Mouse (Mus musculus): ENCODE results near the gene Zfp692.

The Zfp692 gene

DNA sequence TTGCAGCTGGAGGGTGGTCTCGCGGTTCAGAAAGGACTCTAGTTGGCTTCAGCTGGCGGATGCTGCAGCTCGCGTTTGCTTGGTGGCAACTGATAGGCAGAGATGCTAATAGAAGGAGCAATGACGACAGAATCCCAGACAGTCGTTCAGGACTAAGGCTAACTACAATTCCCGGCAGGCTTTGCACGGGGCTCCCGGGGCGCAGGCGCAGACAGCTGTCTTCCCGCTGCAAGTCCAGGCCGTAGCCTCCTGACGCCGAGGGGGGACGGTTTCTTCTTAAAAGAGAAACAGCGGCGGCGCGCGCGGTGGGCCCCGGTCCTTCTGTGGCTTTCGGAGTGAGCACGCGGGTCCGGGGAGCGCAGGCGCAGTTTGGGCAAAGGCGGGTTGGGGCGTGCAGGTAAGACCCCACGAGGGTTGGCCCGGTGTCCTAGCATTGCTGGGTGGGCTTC lies at the start of gene Zfp692:
Gene Zfp692, plus strand, starts transcription at position 210 of the 449 bp plus-strand sequence.
- in situ Hi-C loops (cut with MboI, MseI): loop anchor here (5.0 to 25.0 kb wide), 5 partner anchors 135 to 898 kb away; partner anchors contain the start of genes 2310033P09Rik (in 1 of the 2), Hist3h2a (in 1 of the 2), Mrpl22 (in 1 of the 2) and Mrpl55 (in 1 of the 2)

DNA sequence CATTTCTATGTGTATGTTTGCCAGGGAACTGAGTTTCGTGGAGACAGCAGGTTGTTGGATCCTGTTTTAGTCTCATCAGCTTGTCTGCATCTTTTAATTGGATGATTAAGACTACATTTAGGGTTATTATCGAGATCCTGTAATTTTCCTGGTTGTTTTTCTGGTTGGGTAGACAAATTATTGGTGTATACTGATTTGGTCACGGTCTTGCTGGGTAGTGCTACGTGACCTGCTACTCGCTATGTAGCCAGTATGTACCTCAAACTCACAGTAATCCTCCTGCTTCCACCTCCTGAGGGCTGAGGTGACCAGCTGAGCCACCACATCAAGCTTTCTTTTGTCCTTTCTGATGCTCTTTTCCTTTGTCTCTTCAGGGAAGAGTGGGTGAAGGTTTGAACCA lies 49.1 kb upstream of the Zfp692 start:
- in situ Hi-C loops (cut with MboI, MseI): no loop called here

DNA sequence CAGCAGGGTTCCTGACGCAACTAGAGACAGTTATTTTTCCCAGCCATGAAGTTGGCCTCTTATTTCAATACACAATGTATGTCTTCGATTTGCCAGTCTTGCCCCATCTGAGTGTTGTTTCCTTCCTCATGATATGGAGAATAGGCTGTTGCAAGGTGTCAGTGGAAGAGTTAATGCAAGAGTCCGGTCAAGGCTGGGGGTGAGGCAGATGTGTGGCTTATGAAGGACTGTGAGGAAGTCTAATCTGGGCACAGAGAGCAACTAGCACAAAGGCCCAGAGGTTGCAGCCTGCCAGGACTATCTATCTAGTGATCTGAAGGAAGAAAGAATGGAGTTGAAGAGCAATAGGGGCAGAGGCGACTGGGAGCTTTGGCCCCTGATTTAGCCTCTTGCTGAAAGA lies 46.7 kb upstream of the Zfp692 start:
- in situ Hi-C loops (cut with MboI, MseI): no loop called here

DNA sequence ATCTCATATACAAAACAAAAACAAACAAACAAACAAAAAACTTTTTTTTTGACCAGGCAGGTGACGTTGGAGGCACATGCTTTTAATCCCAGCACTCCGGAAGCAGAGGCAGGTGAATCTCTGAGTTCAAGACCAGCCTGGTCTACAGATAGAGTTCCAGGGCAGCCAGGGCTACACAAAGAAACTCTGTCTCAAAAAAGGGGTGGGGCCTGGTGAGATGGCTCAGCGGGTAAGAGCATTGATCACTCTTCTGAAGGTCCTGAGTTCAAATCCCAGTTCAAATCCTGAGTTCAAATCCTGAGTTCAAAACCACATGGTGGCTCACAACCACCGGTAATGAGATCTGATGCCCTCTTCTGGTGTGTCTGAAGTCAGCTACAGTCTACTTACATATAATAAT lies 45.0 kb upstream of the Zfp692 start:
- in situ Hi-C loops (cut with MboI, MseI): no loop called here

DNA sequence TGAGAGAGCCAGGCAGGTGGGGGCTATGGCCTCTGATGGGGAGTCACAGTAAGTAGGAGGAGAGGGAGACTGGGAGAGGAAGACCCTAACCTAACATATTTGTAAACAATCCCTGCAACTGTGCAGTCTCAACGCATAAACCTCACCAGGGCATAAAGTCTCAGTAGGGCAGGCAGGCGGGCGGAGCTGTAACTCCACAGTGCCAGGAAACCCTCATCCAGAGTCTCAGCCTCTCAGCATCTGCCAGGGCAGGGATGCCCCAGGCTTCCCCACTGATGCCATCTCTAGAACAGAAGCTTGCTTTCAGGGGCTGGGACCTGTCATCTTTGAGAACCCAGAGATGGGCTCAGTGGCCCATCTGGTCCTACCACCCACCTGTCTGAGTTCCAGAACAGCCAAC lies 44.5 kb upstream of the Zfp692 start:
- in situ Hi-C loops (cut with MboI, MseI): no loop called here

DNA sequence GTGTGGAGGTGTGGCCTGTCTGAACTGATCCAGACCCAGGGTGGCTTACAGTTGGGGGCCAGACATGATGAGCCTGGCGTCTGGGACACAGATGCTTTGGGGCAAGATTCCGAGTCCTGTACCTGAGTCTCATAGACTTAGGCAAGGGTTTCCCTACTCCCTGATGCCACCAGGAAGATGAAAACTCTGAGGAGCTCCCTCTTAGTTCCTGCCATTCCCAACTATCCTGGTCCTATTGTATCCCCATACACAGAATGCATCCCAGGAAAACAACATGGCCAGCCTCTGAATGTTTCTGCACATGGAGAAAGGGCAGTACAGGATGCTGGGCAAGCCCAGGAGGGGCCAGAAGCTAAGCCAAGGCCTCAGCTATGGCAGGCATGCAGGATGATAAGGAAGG lies 43.4 kb upstream of the Zfp692 start:
- in situ Hi-C loops (cut with MboI, MseI): no loop called here

DNA sequence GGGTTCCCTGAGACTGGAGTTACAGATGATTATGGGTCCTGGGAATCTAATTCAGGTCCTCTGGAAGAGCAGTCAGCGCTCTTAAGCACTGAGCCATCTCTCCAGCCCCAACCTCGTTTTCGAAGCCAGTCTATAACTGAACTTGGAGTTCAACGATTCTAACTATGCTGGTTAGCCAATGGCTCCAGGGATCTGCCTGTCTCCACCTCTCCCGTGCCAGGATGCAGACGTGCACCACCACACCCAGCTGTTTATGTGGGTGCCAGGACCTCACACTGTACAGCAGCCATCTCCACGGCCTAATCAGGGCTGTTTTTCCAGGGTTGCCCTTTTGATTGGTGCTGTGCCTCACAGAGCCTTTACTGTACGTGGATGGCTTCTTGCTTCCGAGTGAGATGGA lies 42.3 kb upstream of the Zfp692 start:
- in situ Hi-C loops (cut with MboI, MseI): no loop called here

DNA sequence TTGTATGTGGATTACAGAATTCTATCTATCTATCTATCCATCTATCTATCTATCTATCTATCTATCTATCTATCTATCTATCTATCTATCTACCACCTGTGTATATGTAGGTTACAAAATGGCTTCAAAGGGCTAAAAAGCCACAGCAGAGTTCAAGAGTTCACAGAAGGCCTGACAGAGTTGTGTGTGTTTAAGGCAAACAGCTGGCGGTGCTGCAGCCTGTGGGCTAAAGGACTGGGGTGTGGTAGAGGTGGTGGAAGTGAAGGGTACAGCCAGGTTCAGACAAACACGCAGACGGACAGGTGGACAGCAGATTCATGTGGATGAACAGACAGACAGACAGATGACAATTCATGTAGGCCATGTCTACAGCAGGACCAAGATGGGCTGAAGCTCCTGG lies 38.6 kb upstream of the Zfp692 start:
- in situ Hi-C loops (cut with MboI, MseI): no loop called here

DNA sequence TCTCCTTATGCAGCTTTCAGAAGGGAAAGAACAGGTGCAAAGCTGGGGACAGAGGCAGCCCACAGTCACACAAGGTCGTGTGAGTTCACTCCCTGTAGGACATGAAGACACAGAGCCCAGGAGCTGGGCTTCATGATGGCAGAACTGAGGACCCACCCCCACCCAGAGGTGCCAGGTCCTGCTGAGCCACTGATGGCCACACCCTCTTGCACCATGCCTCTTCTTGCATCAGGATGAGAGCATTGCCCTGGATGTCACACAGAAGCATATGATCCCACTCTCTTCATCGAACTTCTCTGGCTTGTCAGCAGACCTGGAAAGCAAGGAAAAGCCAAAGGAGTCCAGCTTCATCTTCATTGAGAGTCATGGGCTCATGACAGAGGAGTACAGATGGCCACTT lies 32.3 kb upstream of the Zfp692 start, which contains the start of gene 4930438A08Rik:
Gene 4930438A08Rik, plus strand, starts transcription at position 228 of the 400 bp plus-strand sequence.
- in situ Hi-C loops (cut with MboI, MseI): loop anchor here (10.0 kb wide), 2 partner anchors 370 to 810 kb away; partner anchors contain the start of gene Trim58 (in 1 of the 2)

DNA sequence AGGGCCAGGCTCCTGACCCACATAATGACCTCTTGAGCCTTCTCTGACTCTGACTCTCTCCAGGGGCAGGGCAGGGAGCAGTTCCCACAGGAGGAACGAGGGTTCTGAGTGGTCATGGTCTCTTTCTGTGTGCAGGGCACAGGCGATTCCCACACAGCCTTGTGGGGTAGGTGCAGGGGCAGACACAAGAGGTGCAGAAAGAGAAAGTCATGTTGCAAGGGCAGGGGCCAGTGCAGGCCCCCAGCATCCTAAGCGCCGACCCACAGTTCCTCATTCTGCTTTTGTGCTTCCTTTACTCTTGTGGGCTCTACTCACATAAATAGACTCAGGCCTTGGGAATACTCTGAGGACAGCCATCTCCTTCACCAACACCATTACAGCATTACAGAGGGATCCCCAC lies 31.1 kb upstream of the Zfp692 start:
- in situ Hi-C loops (cut with MboI, MseI): loop anchor here (10.0 kb wide), 2 partner anchors 369 to 809 kb away; partner anchors contain the start of gene Trim58 (in 1 of the 2)

DNA sequence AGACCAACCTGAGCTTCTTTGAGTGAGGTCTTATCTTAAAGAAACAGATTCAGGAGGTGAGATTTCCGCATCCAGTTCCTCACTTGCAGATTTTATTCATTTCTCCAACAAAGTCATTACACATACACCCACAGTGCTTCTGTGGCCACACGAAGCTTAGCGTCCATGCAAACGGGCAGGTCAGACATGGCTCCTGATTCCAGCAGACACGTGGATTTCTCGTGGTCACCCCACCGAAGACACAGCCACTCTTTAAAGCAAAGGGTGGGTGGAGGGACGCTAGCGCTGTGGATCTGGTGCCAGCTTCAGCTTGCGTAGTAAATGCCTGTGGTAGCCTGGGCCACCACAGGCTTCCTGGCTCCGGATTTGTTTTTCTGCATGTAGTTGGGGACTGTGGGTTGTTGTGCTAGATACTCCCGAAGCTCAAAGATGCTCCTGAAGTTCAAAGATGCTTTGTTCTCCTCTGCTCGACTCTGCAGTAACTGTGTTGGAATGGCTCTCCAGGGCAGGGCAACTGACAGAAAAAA lies 24.8 kb upstream of the Zfp692 start:
- in situ Hi-C loops (cut with MboI, MseI): loop anchor here in 1 of 2 experiments (10.0 kb wide), 1 partner anchor 343 kb away; no protein-coding TSS in a partner anchor

DNA sequence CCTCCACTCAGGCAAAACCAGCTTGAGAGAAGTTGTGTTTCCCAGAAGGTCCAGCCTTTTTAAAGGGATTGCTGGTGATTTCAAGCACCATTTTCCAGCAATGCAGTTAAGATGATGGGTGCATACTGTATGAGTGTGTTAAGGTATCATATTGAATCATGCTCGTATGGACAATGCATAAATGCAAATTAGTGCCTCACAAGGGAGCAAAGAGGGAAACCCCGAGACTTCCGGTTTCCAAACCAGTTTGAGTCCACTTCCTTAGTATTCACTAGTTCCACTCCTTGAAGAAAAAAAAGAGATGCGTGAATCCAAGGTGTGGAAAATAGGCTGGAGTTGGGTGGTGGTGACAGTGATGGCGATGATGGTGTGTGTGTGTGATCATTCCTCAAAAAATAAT lies 24.4 kb upstream of the Zfp692 start:
- in situ Hi-C loops (cut with MboI, MseI): loop anchor here in 1 of 2 experiments (10.0 kb wide), 1 partner anchor 342 kb away; no protein-coding TSS in a partner anchor

DNA sequence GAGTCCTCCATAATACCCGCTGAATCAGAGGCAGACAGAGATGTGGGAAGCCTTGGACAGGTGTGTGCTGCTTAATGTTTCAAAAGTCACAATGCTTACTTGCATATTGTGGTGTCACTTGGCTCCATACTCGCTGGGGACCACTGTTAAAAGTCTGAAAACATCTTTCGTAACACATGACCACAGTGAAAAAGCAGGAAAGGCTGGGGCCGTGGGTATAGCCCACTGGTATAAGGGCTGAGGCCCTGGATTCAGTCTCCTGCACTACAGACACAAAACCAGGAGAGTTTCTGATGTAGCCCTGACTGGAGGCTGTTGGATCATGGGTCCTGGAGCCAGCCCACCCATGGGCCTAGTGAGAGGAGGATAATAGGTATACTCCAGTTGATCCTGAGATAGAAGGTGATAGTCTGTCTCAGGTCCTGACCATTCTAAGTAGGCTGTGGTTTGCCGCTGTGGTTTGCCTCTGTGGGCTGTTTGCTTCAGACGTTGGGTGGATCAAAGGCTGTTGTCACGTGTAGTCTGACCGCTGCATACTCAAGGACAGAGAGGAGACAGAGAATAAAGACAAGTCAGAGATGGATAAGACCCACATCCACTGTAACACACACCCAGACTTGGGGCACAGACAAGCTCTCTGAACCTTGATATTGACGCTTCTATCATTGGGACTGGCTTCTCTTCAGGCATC lies 16.7 kb upstream of the Zfp692 start:
- in situ Hi-C loops (cut with MboI, MseI): loop anchor here in 1 of 2 experiments (10.0 kb wide), 1 partner anchor 335 kb away; no protein-coding TSS in a partner anchor

DNA sequence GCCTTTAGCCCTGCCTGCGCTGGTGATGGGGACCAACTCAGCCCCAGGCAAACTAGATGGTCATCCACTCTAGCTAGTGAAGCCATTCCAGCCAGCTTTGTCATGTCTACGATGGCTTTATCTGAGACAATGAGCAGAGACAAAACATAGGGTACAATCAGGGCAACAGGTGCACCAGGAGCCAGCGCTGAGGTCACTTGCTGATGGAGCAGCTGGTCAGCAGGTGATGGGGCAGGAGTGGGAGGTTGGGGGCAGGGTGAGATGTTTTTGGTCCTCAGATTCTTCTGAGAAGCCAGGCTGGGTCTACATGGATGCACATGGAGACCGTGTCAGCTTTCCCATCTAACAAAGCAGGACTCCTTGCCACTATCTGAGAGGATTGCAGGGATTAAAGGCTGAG lies 16.1 kb upstream of the Zfp692 start:
- in situ Hi-C loops (cut with MboI, MseI): no loop called here

DNA sequence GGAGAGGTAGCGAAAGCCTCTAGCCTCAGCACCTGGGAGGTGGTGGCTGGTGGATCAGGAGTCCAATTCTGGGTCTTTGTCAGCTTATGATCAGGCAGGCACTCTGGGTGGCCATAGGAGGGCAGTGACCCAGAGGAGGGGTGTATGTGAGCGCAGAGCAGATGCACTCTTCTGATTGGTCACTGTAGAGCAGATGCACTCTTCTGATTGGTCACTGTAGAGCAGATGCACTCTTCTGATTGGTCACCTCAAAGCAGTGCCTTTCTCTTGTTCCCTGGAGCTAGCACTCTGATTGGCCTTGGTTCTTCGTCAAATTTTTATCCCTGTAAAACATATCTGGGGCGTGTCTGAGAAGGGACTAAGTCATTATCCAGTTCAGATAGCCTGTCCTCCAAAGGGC lies 14.1 kb upstream of the Zfp692 start:
- in situ Hi-C loops (cut with MboI, MseI): no loop called here

DNA sequence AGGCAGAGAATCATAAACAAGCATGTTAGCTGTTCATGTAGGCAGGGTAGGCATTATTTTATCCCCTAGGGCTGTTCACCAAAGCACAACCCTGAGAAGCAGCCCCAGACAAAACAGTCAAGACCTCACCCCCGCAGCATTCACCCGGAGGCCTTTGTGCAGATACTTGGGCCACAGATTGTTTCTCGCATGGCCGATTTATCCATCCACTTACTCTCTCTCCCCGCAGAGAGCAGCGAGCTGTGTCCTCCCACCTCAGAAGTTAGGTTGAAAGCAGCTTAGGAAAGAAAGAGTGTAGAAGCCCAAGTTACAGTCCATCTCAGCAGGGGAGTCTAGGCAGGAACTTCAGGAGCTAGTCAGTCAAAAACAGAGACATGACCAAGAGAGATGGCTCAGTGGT lies 9.5 kb upstream of the Zfp692 start:
- in situ Hi-C loops (cut with MboI, MseI): no loop called here

DNA sequence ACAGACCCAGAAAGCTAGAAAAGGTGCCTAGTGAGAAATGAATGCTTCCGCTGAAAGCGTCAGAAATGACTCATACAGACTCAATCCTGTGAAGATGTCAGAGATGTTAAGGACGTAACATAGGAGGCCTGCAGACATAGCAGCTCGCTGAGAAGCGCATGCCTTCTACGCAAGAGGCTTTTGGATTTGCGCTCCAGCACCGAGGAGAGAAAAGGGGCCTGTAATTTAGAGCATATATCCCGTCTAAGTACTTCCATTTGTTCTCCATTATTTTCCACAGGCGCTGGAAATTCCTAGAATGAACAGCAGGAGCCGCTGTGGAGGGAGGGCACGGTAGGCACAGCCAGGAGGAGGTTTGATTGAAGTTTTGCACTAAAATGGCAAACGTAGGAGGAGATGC lies 5.8 kb upstream of the Zfp692 start:
- in situ Hi-C loops (cut with MboI, MseI): loop anchor here (5.0 to 25.0 kb wide), 4 partner anchors 119 to 904 kb away; partner anchors contain the start of genes 2310033P09Rik (in 1 of the 2), Hist3h2a (in 1 of the 2), Mrpl55 (in 1 of the 2) and Trim17 (in 1 of the 2)

DNA sequence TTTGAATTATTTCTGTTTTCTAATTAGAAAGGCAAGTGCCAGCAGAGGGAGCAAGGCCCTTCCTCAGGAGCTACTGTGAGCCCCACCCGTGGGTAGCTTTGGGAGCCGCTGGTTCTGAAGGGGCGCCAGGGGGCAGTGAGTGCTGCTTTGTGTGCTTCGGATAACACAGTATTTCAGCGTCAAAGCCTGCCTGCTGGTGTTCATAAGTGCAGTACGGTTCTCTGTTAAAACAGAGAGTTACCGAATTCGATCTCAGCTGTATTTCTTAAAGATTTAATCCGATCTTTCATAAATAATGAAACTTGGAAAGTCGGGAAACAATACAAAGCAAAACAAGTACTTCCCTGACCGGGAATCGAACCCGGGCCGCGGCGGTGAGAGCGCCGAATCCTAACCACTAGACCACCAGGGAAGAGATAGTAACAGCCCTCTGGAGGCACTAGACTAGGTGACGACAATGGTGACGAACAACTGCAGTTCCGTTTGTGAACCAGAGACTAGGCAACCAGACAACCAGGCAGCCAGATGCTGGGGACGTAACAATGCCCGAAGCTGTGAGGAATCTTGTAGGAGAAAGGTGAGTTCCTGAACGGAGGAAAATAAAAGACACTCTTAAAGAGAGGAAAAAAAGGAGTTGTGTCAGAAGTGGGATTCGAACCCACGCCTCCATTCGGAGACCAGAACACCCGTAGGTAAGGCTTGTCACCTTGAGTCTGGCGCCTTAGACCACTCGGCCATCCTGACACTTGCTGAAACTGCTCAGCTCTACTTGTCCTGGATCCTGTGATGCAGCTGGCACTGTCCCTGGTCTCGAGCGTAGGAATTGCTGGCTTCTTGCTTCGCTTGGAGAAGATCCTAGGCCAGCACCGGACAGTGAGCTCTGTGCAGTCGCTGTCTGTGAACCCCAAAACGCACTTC lies 4.8 kb upstream of the Zfp692 start:
- in situ Hi-C loops (cut with MboI, MseI): loop anchor here (5.0 to 25.0 kb wide), 4 partner anchors 120 to 903 kb away; partner anchors contain the start of genes 2310033P09Rik (in 1 of the 2), Hist3h2a (in 1 of the 2), Mrpl55 (in 1 of the 2) and Trim17 (in 1 of the 2)

DNA sequence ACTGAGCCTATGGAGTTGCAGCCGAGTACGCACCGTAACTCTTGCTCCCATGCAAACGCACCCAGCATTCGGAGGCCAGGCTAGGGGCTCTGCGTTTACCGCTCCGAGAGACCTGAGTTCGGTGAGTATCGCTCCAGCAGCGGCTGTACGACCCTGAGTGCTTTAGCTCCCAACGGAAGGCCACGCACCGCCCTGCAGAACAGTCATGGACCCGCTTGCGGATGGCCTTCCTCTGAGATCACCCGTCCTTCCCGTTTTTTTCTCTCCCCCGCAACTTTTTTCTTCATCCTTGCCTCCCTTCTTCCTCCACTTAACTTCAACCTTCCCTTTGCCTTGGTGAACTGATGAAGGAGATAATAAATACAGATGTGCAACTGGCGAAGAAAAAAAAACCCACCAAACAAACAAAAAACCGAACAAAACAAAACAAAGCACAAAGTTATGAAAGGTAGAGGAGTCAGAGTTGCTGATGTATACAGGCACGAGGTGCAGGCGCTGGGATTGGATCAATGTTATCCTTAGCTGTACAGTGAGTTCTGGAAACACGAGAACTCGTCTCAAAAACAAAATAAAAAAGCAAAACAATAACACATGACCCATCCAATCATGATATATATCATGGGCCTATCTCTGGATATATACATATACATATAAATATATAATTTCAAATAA lies 4.0 kb upstream of the Zfp692 start:
- in situ Hi-C loops (cut with MboI, MseI): loop anchor here (5.0 to 25.0 kb wide), 4 partner anchors 121 to 902 kb away; partner anchors contain the start of genes 2310033P09Rik (in 1 of the 2), Hist3h2a (in 1 of the 2), Mrpl55 (in 1 of the 2) and Trim17 (in 1 of the 2)

DNA sequence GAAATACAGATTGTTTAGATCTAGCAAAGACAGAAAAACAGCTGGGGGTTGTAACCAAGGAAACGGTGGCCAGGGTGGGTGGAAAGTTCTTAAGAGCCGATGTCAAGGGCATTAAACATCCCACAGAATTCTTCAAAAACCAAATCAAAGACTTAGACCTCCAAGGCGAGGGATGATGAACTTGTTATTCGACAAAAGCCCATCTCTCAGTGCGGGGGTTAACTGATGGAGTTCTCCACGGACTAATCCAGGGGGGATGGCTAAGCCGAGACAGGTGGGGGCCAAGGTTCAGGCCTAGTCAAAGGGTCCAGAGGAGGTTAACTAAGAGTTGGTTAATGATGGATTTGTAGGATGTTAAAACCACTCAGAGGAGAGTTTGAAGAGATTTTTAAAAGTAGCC lies 3.3 kb upstream of the Zfp692 start:
- in situ Hi-C loops (cut with MboI, MseI): loop anchor here (5.0 to 25.0 kb wide), 4 partner anchors 121 to 901 kb away; partner anchors contain the start of genes 2310033P09Rik (in 1 of the 2), Hist3h2a (in 1 of the 2), Mrpl55 (in 1 of the 2) and Trim17 (in 1 of the 2)

Data from T-helper 17 cell (primary cell).